Mouse (Mus musculus): ENCODE measurements around the gene Gm10197. TPM values are rescaled to one million over a fixed set of nuclear protein-coding genes. Genes with fewer than 3 reads are reported as not detected.
A peak's percentile ranks its signal among the peaks of the same experiment; 100 is the strongest.

The Gm10197 gene
- polyA plus RNA-seq, 1 experiment from 2014 or later: 32.0 TPM

DNA sequence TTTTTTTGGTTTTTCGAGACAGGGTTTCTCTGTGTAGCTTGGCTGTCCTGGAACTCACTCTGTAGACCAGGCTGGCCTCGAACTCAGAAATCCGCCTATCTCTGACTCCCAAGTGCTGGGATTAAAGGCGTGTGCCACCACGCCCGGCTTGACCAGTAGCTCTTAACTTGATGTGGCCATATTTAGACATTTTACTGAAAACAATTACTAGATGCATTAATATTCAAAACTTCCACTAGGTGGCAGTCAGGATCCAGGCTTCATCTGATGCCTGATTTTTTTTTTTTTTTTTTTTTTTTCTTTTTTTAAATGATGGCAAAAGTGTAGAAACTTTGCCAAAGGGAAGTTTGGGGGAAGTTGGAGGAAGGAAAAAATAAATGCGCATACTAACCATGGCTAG, 23.0 kb upstream of the Gm10197 start:
- in situ Hi-C loops (cut with MboI; ENCODE audit: low pct_unique_long_range_greater_than_20kb): loop anchor here (5.0 to 25.0 kb wide), 3 partner anchors 248 to 543 kb away; partner anchors contain the start of genes Bbip1 and Shoc2
- TF ChIP-seq CTCF (IDR thresholded peaks at IDR 0.05): peak; percentile 64
- H3K27me3 ChIP-seq: no peaks in the 10 kb centered on the region
- POLR2A ChIA-PET: interaction anchor here (0.7 to 1.2 kb wide), 3 partner anchors 16 to 267 kb away, joined by 3 to 6 read pairs (median 3); no protein-coding TSS in a partner anchor
- no peak for ATAC-seq
- CTCF ChIA-PET: interaction anchor here (0.7 to 3.0 kb wide), 24 partner anchors 11 to 255 kb away, joined by 3 to 13 read pairs (median 4); no protein-coding TSS in a partner anchor
- no peak for DNase-seq (ENCODE audit: low read depth, low spot score)

DNA sequence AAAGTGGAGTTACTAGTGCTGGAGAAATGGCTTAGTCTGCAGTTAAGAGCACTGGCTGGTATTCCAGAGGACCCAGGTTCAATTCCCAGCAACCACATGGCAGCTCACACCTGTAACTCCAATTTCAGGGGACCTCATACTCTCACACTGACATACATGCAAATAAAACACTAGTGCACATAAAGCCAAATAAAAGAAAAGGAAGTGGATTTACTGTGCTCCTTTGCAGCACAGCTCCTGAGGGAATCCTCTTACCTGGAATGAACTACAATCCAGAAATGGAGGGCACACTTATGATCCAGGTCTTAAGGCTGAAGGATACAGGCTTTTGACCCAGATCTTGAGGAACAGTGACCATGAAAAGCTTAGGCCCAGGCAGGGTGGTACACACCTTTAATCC, 22.1 kb upstream of the Gm10197 start:
- H3K27me3 ChIP-seq: no peaks in the 10 kb centered on the region
- ChIA-PET POLR2A (interaction anchor here (0.6 to 1.2 kb wide), 5 partner anchors 17 to 184 kb away, joined by 3 to 4 read pairs (median 3); no protein-coding TSS in a partner anchor), CTCF (interaction anchor here (1.1 to 3.0 kb wide), 9 partner anchors 11 to 256 kb away, joined by 3 to 13 read pairs (median 4); no protein-coding TSS in a partner anchor)
- ATAC-seq (no peak), DNase-seq (ENCODE audit: low read depth, low spot score) (no peak)
- in situ Hi-C loops (cut with MboI; ENCODE audit: low pct_unique_long_range_greater_than_20kb): loop anchor here (5.0 to 25.0 kb wide), 3 partner anchors 249 to 544 kb away; partner anchors contain the start of genes Bbip1 and Shoc2
- TF ChIP-seq CTCF (IDR thresholded peaks at IDR 0.05): no peak

DNA sequence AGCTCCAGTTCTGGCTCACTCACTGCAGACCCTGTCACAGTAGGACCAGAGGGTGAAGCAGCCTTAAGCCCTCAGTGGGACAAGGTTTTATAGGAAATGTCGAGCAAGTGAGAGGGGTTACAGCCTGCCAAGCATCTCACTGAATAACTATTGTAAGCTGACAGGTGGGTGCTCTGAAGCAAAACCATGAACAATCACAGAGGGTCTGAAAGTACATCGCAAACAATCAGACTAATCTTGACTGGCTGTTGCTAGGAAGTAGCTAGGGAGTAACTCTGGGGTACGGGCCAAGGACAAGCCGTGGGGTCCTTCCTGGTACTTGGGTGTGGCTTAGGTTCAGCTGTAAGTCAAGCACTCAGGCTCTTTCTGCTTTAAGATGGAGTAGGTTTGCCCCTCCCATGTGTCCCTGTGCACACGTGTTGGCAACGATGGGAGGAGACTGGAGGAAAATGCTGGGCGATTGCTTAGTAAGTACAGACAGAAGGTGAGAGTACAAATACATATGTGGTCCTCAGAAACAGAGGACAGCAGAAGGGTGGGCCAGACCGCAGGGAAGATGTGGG, 21.3 kb upstream of the Gm10197 start:
- POLR2A ChIA-PET: interaction anchor here (1.0 kb wide), 1 partner anchor 19 kb away, joined by 3 read pairs; no protein-coding TSS in a partner anchor
- no peak for TF ChIP-seq CTCF (IDR thresholded peaks at IDR 0.05)
- no peaks in the 10 kb centered on the region for H3K27me3 ChIP-seq
- in situ Hi-C loops (cut with MboI; ENCODE audit: low pct_unique_long_range_greater_than_20kb): loop anchor here (5.0 to 25.0 kb wide), 3 partner anchors 249 to 544 kb away; partner anchors contain the start of genes Bbip1 and Shoc2
- ATAC-seq (no peak), DNase-seq (ENCODE audit: low read depth, low spot score) (no peak)
- CTCF ChIA-PET: interaction anchor here (0.9 to 3.0 kb wide), 4 partner anchors 12 to 207 kb away, joined by 3 to 13 read pairs (median 3); partner anchors contain the start of gene Smc3

DNA sequence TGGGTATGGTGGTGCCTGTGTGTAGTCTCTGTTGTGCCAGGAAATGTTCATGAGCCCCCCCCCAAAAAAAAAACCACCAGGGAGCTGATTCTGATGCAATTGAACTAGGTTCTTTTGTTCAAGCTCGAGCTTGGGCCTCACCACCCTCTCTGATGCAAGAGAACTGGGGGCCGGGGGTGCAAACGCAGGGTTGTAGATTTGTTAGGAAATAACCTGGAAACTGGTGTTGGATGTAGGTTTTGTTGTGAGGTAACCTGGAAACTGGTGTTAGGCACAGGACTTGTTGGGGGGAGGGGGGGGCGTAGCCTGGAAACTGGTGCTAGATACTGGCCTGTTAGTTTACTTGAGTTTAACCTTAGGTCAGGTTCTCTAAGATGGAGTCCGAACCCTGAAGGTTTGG, 20.2 kb upstream of the Gm10197 start:
- DNase-seq (ENCODE audit: low read depth, low spot score): no peak
- in situ Hi-C loops (cut with MboI; ENCODE audit: low pct_unique_long_range_greater_than_20kb): loop anchor here (5.0 to 25.0 kb wide), 3 partner anchors 251 to 546 kb away; partner anchors contain the start of genes Bbip1 and Shoc2
- POLR2A ChIA-PET: interaction anchor here (0.7 to 1.1 kb wide), 5 partner anchors 30 to 390 kb away, joined by 3 to 10 read pairs (median 3); no protein-coding TSS in a partner anchor
- CTCF ChIA-PET: interaction anchor here (1.1 to 1.2 kb wide), 2 partner anchors 136 to 208 kb away, joined by 3 read pairs; partner anchors contain the start of gene Smc3
- ATAC-seq: no peak
- no peak for TF ChIP-seq CTCF (IDR thresholded peaks at IDR 0.05)
- H3K27me3 ChIP-seq: no peaks in the 10 kb centered on the region

DNA sequence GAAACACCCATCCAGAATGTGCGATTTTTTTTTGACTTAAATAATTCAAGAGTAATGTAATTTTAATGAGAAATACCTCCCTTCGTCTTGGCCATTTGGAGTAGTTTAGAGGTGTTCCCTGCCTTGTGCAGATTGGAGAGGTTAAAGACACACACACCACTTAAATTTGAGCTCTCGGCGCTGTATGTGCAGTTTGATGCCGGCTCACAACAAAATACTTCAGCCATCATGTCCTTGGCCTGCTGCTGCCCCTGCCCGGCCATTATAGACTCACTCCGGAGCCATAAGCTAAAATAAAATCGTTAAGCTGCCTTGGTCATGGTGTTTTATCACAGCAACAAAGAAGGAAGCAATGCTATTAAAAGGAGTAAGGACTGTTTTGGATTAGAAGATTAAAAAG, 19.8 kb upstream of the Gm10197 start:
- POLR2A ChIA-PET: interaction anchor here (0.7 to 1.1 kb wide), 5 partner anchors 30 to 389 kb away, joined by 3 to 10 read pairs (median 3); no protein-coding TSS in a partner anchor
- no peak for TF ChIP-seq CTCF (IDR thresholded peaks at IDR 0.05)
- no peak for DNase-seq (ENCODE audit: low read depth, low spot score)
- in situ Hi-C loops (cut with MboI; ENCODE audit: low pct_unique_long_range_greater_than_20kb): loop anchor here (5.0 to 25.0 kb wide), 3 partner anchors 251 to 546 kb away; partner anchors contain the start of genes Bbip1 and Shoc2
- ATAC-seq: no peak
- CTCF ChIA-PET: interaction anchor here (1.1 kb wide), 1 partner anchor 208 kb away, joined by 3 read pairs; the partner anchor contains the start of gene Smc3
- H3K27me3 ChIP-seq: no peaks in the 10 kb centered on the region

DNA sequence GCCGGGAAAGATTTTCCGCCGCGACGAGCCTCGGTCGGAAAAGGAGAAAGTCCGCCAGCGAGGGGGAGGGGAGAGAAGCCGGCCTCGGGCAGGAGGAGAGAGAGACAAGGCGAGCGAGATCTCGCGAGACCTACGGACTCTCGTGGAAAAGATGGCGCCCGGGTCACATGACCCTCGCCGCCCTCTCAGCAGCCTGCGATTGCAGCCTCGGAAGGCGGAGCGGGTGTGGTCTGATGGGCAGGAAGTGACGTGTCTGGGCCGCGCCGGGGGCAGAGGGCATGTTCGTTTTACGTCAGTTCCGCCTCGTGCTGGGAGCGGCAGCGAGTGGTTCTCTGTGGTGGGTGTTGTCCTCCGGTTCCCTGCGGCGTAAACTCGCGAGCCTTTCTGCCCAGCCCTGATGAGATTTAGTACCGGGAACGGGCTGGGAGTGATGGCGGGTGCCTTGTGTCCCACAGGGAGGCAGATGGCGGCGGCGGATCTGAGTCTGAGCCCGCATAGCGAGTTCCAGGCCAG, 19.0 kb upstream of the Gm10197 start, which contains the start of gene Smndc1:
Gene Smndc1 (minus strand): TSS at position 84 of the 513 bp plus-strand sequence.
- no peaks in the 10 kb centered on the region for H3K27me3 ChIP-seq
- in situ Hi-C loops (cut with MboI; ENCODE audit: low pct_unique_long_range_greater_than_20kb): loop anchor here (5.0 to 25.0 kb wide), 3 partner anchors 252 to 547 kb away; partner anchors contain the start of genes Bbip1 and Shoc2
- no peak for TF ChIP-seq CTCF (IDR thresholded peaks at IDR 0.05)
- DNase-seq (ENCODE audit: low read depth, low spot score) (peak; percentile 94), ATAC-seq (peak; percentile 97)
- ChIA-PET CTCF (no interaction called here), POLR2A (no interaction called here)

DNA sequence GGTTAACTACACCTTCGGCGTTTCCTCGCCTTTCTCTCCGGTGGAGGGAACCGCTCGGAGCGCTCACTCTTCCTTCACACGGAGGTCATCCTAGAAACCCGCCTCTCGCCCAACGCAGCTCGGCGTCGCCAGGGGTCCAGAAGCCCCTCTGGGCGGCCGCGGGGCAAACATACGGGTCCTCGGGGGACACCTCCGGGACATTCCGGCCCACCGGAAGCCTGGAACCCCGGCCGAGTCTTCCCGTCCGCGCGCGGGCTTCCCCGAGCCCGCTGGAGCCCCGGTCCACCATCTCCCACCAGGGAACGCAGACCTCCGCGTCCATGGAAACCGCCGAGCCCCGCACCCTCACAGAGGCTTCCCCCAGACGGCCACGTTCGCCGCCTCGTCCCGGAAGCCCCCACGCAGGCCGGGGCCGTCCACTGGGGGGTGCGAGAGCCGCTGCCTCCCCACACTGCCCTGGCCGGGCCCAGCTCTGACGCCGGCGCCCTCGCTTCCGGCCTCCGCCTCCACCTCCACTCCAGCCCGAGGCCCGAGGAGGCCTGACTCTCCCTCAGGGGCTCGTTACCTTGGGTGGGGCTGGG, 18.4 kb upstream of the Gm10197 start:
- POLR2A ChIA-PET: interaction anchor here (0.9 kb wide), 1 partner anchor 9 kb away, joined by 4 read pairs; no protein-coding TSS in a partner anchor
- H3K27me3 ChIP-seq: no peaks in the 10 kb centered on the region
- DNase-seq (ENCODE audit: low read depth, low spot score): no peak
- CTCF ChIA-PET: no interaction called here
- in situ Hi-C loops (cut with MboI; ENCODE audit: low pct_unique_long_range_greater_than_20kb): loop anchor here (5.0 to 25.0 kb wide), 3 partner anchors 252 to 547 kb away; partner anchors contain the start of genes Bbip1 and Shoc2
- peak; percentile 33 for TF ChIP-seq CTCF (IDR thresholded peaks at IDR 0.05)
- ATAC-seq: peak; percentile 65

DNA sequence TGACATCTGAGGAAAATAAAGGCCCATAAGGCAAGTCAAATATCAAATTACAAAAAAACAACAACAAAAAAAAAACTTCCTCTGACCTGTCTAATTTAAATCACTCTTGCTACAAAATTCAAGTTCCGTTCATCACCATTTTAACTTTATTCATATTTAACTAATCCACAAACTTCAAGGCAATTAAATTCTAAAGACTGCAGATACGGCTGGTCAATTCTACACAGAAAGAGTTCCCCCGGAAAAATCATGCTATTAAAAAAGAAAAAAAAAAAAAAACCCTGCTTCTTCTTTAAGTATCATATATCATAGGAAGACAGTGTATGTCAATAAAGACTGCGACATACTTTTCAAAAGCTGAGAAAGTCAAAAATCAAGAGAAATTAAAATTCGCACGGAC, 17.9 kb upstream of the Gm10197 start:
- TF ChIP-seq CTCF (IDR thresholded peaks at IDR 0.05): no peak
- H3K27me3 ChIP-seq: no peaks in the 10 kb centered on the region
- POLR2A ChIA-PET: interaction anchor here (0.9 kb wide), 1 partner anchor 9 kb away, joined by 4 read pairs; no protein-coding TSS in a partner anchor
- no peak for ATAC-seq
- in situ Hi-C loops (cut with MboI; ENCODE audit: low pct_unique_long_range_greater_than_20kb): loop anchor here (25.0 kb wide), 2 partner anchors 373 to 548 kb away; partner anchors contain the start of genes Bbip1 and Shoc2
- CTCF ChIA-PET: interaction anchor here (1.1 to 1.2 kb wide), 2 partner anchors 12 to 67 kb away, joined by 4 to 5 read pairs; no protein-coding TSS in a partner anchor
- DNase-seq (ENCODE audit: low read depth, low spot score): no peak

DNA sequence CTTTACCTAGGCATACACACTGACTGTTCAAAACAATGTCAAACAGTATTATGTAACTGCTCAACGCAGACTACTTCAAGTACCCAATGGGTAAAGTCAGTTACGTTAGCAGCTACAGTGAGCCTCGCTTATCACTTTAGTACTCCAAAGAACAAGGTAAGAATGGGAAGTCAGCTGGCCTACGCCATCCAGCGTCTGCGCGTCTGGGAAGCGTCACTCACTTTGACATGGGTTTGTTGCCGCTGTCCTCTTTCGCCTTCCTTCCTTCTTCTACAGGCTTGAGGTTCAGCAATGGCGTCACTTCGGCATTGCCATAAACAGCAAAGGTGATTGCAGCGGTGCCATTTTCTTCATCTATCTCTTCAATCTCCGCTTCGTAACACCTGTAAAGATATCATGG, 11.8 kb upstream of the Gm10197 start:
- H3K27me3 ChIP-seq: no peaks in the 10 kb centered on the region
- ChIA-PET CTCF (interaction anchor here (1.0 kb wide), 1 partner anchor 11 kb away, joined by 3 read pairs; no protein-coding TSS in a partner anchor), POLR2A (interaction anchor here (0.7 kb wide), 1 partner anchor 186 kb away, joined by 4 read pairs; no protein-coding TSS in a partner anchor)
- in situ Hi-C loops (cut with MboI; ENCODE audit: low pct_unique_long_range_greater_than_20kb): loop anchor here (25.0 kb wide), 2 partner anchors 379 to 554 kb away; partner anchors contain the start of genes Bbip1 and Shoc2
- DNase-seq (ENCODE audit: low read depth, low spot score) (no peak), ATAC-seq (no peak)
- TF ChIP-seq CTCF (IDR thresholded peaks at IDR 0.05): no peak
